Mouse (Mus musculus) adrenal gland, adult 8-10 months (tissue): Measurements from ENCODE around the gene Adam17. TPM values are rescaled to one million over a fixed set of nuclear protein-coding genes. Genes with fewer than 3 reads are reported as not detected.
A peak's percentile ranks its signal among the peaks of the same experiment; 100 is the strongest.
"Not testable (repeated sequence)": the region's sequence is repeated elsewhere in the genome, so short reads cannot be mapped to it uniquely, and the experiment has no call there.

ENCODE experiments used
- DNase-seq: peaks from one replicate; pipeline ENCODE4 v3.0.0; 2022
- total RNA-seq, 4 experiments: library from RNA; stranded (reverse); gene quantifications; 2 replicates each; pipeline ENCODE4 v1.2.4; 2022

Gene Adam17
- total RNA-seq: 10 to 100 TPM; 33.8 to 47.2 (median 38.1) TPM

- peak; percentile 95 for DNase-seq
Observed at GRCm38 (mm10) chr12:21373100-21373819, at the start of gene Adam17. Gene Adam17, minus strand, starts transcription at chr12:21373632.

- peak; percentile 36 for DNase-seq
Observed at GRCm38 (mm10) chr12:21418621-21419131, 45.2 kb upstream of the Adam17 start.

- DNase-seq: no peak
Observed at GRCm38 (mm10) chr12:21418083-21418482, 44.7 kb upstream of the Adam17 start.

- DNase-seq: peak; percentile 97
Observed at GRCm38 (mm10) chr12:21417100-21418070, 44.0 kb upstream of the Adam17 start, which contains the start of gene Ywhaq. Gene Ywhaq, minus strand, starts transcription at chr12:21417637.

- DNase-seq: no peak
Observed at GRCm38 (mm10) chr12:21416506-21416905, 43.1 kb upstream of the Adam17 start.

GRCm38 (mm10) chr12:21410620-21411019, 37.2 kb upstream of the Adam17 start:
- DNase-seq: no peak

GRCm38 (mm10) chr12:21409651-21410050, 36.2 kb upstream of the Adam17 start:
- DNase-seq: no peak

- DNase-seq: no peak
Observed at GRCm38 (mm10) chr12:21408789-21409367, 35.4 kb upstream of the Adam17 start.

- no peak for DNase-seq
Observed at GRCm38 (mm10) chr12:21402771-21403170, 29.3 kb upstream of the Adam17 start.

GRCm38 (mm10) chr12:21386201-21386600, 12.8 kb upstream of the Adam17 start:
- DNase-seq: no peak

GRCm38 (mm10) chr12:21378765-21379346, 5.4 kb upstream of the Adam17 start:
- not testable (repeated sequence) for DNase-seq

- no peak for DNase-seq
Observed at GRCm38 (mm10) chr12:21375376-21376157, 2.1 kb upstream of the Adam17 start.

- no peak for DNase-seq
Observed at GRCm38 (mm10) chr12:21373820-21374475, 516 bp upstream of the Adam17 start.

GRCm38 (mm10) chr12:21370035-21370611, 3.3 kb downstream of the Adam17 start:
- no peak for DNase-seq

GRCm38 (mm10) chr12:21369087-21369410, 4.4 kb downstream of the Adam17 start:
- no peak for DNase-seq

- DNase-seq: no peak
Observed at GRCm38 (mm10) chr12:21368376-21369086, 4.9 kb downstream of the Adam17 start.

- DNase-seq: no peak
Observed at GRCm38 (mm10) chr12:21364624-21365435, 8.6 kb downstream of the Adam17 start.

GRCm38 (mm10) chr12:21363195-21363594, 10.2 kb downstream of the Adam17 start:
- DNase-seq: no peak

GRCm38 (mm10) chr12:21362686-21363085, 10.7 kb downstream of the Adam17 start:
- no peak for DNase-seq
